Mouse (Mus musculus) ovary, postnatal 14 days (tissue): ENCODE measurements around the gene Stx6.

Experiments
- DNase-seq: peaks from one replicate; pipeline ENCODE4 v3.0.0; 2022; ENCODE audit warnings: low spot score

The Stx6 gene

DNA sequence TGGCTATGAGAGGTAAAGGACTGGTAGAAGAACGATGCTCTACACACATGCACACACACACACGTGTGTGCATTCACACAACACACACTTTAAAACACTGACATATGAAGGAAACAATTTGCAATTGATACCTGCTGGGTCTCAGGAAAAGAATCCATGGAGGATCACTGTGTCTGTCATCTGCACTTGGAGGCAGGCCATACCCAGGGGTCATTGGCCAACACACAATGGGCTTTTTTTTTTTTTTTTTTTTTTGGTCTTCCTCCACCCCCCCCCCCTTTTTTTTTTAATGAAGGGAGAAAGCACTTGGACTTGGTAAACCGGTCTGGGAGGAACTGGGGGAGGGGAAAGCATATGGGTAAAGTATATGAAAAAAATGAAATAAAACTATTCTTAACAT is 49.3 kb downstream of the Stx6 start:
- no peak for DNase-seq

- no peak for DNase-seq
Measured at GRCm38 (mm10) chr1:155210011-155210763, 51.7 kb downstream of the Stx6 start.

DNA sequence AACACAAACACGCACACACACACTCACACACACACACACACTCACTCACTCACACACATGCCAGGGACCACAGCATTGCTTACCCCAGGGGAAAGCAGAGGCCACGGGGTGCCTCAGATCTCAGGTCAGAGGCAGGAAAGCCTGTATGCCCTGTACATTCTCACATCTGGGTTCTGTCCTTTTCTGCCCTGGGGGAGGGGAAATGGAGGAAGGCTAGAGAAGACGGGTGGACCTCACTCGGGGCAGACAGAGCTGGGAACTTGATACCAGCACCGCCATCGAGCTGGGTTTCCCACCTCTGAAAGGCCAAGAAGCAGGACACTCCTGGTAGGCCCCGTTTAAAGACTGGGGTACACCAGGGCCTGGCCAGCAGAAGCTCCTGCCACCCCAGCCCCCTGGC is 52.5 kb downstream of the Stx6 start:
- DNase-seq, result no peak

GRCm38 (mm10) chr1:155212081-155212480 is 53.6 kb downstream of the Stx6 start:
- no peak for DNase-seq

- DNase-seq, result no peak
Measured at GRCm38 (mm10) chr1:155212493-155212892, 54.0 kb downstream of the Stx6 start.

GRCm38 (mm10) chr1:155212936-155213774 is 54.6 kb downstream of the Stx6 start:
- DNase-seq, result no peak

DNA sequence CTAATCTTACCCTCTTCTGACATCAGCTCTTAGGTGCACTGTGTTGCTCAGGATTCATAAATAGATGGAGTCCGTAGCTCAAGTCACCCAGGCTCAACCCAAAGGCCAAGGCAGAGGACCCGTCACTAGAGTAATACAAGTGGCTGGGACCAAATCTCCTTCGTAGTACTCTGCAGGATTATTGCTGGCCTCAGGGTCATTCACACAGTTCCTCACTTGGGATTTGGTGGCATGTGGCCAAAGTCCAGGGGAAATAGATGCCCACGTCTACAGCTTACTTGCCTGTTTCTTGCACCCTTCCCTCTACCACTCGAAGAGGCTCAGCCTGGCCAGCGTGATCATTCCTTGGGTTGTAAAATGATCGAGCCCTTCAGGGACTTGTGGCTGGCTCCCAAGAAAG is 55.4 kb downstream of the Stx6 start:
- DNase-seq, result no peak

DNA sequence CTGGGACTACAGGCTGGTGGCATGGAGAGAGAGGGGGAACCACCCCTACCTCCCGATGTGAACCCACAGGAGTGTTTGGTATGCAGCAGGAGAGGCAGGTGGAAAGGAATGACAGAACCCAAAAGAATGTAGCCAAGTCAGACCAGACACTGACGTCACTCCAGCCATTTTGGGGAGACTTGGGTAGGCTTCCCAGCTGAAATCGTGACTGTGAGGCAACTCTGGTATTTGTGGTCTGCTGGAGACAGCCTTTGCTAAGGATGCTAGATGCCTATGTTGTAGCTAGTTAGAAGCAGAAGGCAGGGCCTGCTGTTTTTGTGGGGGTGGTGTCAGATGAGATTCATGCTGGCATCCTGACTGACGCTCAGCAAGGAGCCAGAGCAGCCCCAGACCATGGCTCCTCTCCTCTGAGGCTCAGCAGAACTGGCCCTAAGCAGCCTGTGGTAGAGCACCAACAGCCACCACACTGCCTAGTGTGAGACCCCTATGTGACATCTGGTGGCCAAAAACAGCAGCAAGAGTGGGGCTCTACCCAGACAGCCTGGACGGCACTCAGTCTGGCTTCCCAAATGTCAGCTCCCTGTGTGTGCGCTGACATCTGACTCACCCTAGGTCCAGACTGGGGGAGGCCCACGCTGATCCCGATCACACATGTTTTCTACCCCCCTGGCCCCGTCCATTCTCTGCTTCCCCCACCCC is 56.7 kb downstream of the Stx6 start:
- DNase-seq, result no peak

DNA sequence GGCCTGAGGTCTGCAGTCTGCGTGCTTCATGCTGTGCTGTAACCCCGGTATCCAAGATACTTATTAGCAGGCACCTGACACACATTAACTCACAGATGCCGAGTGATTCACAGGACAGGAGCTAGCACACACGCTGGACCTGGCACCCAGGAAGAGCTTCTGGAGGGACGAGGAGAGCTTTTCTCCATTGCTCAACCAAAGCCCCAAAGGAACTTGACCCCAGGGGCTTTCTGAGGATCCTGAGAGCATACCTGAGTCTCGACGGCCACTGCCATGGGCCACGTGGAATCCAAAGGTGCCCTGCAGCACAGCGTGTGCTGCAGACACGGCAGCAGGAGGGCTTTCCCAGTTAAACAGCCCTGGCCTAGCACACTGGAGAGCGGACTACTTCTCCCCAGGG is 57.8 kb downstream of the Stx6 start:
- DNase-seq, result no peak

DNA sequence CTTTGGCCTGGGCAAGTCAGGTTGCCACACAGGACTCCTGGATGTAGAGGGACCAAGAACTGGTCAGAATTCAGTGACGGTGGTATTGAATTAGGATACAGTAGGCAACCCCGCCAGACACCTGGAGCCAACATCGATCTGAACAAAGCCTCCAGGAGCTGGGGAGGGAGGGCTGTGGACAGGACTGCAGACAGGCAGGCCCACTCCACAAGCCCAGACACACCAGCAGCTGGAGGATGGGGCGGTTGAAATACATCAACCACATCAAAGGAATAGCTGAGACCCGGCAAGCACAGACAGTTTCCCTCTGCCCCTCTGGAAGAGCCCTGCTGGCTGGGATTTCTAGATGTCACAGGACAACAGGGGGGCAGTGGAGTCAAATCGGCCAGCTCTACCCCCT is 58.3 kb downstream of the Stx6 start:
- DNase-seq, result no peak

DNA sequence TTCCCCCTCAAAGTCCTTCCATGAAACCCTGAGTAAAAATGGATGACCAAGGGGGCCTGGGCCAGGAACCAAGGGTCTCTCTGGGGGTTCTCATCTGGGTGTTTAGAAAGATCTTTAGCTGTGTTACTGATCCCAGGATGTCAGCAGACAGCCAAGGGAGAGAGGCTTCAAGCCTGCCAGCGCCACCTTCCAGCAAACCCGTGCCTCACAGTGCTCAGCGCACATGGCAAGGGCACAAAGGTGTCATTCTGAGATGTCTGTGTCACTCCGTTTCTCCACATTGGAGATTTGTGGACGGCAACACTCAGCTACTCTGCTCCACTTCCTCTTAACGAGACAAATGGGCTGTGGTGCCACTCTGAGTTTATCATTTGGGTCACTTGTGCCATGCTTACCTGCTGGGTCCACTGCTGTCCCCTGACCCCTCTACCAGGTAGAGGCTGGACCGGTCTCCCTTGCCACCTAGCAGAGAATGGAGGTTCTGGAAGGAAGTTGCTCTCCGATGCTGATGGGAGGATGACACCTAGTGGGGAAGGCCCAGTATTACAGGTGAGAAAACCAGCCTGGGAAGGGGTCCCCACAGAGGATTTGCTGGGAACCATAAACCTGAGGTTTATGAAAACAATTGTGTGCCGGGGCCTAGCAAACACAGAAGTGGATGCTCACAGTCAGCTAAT is 59.5 kb downstream of the Stx6 start:
- no peak for DNase-seq

GRCm38 (mm10) chr1:155218924-155219323 is 60.4 kb downstream of the Stx6 start:
- DNase-seq, result no peak

- DNase-seq, result no peak
Measured at GRCm38 (mm10) chr1:155222101-155222669, 63.7 kb downstream of the Stx6 start.

DNA sequence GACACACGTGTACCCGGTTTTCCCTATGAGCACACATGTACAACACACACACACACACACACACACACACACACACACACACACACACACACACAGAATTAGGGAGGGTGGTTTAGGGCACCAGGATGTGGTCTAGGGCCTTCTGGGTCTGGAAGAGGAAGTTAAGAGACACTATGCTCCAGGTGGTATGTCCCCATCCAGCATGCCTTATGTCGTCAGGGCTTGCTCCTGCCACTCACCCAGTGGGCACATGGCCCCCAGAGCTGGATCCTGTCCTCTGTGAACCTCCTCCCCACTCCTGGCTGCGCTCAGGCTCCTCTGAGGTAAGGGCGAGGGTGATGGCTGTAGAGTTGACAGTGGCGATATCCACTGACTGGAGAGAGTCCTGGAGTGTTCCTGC is 64.5 kb downstream of the Stx6 start:
- no peak for DNase-seq

DNA sequence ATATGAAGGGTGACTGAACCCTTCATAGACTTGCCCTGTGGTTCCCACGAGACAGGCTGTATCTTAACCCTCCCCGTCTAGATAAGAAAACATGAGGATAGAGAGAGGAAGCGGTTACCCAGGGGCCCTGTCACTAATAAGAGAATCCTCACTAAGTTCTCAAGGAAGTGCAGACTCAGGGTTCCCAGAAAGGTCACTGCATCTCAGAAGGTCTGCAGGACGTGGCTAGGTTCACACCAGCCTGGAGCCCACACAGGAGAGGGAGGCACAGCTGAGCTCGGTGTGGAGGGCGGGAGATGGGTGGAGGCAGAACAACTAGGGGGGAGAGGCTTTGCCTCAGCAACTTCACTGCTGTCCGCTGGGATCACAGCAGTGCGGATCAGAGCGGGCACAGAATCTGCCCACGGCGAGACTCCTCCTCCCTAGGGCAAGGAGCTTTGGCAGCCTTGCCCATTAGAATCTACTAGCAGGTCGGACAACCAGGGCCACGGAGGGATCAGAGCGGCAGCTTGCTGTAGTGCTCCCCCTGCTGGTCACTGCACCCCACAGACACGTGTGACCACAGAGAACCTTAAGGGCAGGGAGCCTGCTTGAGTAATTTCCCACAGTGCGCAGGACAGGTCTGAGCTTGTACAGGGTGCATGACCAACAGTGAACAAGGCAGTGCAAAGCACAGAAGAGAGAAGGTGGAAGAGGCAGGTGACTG is 65.5 kb downstream of the Stx6 start:
- DNase-seq, result peak; percentile 73

DNA sequence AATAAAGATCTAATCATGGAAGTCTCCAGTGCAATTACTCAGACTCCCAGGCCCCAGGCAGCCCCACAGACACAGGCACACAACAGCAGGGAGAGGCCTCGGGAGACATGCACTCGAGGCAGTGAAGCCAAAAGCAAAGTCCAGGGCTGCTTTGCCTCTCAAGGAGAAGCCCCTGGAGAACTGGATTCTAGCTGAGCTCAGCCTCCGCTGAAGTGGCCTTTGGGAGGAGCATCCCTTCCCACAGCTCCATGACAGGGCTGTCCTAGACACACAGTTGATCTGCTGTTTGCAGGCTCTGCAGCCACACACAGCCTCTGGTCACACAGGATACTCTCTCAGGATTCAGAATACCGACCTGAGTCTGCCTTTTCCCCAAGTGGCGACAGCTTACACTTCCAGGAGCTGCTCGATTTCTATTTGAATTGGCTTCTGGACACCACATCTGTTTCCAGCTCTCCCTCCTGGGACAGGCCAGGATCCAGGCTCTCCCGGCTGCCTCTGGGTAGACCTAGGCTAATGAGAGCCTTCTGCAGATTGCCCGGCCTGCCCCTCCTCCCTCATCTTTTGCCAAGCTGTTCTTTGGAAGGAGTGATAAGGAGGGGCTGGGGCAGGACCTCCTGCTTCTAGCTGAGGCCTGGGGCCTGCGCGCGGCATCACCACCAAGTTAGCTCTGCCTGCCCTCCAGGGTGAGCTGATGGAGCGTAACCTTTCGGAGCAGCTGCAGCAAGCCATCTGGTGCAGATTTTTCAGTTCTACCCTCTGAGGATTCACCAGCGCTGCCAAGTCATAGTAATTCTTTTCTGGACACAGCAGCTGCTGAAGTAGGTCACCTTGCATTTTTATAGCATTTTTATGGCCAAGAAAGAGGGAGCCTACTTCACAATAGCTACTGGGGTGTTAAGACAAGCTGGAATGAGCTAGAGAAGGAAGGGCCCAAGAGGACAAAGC is 71.2 kb downstream of the Stx6 start:
- DNase-seq, result no peak

- DNase-seq, result no peak
Measured at GRCm38 (mm10) chr1:155232385-155232784, 73.9 kb downstream of the Stx6 start.

GRCm38 (mm10) chr1:155232786-155233185 is 74.3 kb downstream of the Stx6 start:
- no peak for DNase-seq

DNA sequence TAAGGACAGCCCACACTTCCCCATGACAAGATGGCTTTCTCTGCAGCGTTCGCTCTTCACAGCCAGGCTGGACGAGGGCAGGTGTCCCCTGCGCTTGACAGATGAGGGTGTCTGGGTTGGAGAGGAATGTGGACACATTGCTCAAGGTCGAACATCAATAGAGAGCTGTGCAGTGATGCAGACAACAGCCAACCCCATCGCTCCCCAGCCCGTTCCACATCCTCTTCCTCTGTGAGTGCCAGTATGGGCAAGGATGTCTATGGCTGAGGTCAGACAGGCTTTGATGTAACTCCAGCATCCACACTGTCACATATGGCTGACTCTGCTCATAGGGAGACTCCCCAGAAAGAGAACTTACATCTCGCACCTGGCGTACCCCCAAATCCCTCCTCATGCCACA is 74.9 kb downstream of the Stx6 start:
- no peak for DNase-seq

- no peak for DNase-seq
Measured at GRCm38 (mm10) chr1:155233931-155234607, 75.6 kb downstream of the Stx6 start.
